Mouse (Mus musculus): ENCODE results near the gene R3hdm2.

GRCm38 (mm10) chr10:127333152-127333551 lies 47.0 kb upstream of the R3hdm2 start:
- TF ChIP-seq CTCF (IDR thresholded peaks at IDR 0.05; ENCODE audit: low read depth) (peak; percentile 35), EP300 (IDR thresholded peaks at IDR 0.05; ENCODE audit: low read depth) (no peak)

Measured in heart, postnatal 0 days (tissue).